Mouse (Mus musculus) liver, postnatal 0 days (tissue): Measurements from ENCODE around the gene Rab10.

Experiments
- CTCF ChIP-seq: sonication (generic); IDR thresholded peaks from 2 replicates; pipeline ENCODE4 v1.5.1; 2016; ENCODE audit warnings: antibody characterized with exemption, low read depth
- EP300 ChIP-seq: IDR thresholded peaks from 2 replicates; pipeline ENCODE4 v1.6.1; 2016; ENCODE audit warnings: antibody characterized with exemption, low read depth, mild to moderate bottlenecking

DNA sequence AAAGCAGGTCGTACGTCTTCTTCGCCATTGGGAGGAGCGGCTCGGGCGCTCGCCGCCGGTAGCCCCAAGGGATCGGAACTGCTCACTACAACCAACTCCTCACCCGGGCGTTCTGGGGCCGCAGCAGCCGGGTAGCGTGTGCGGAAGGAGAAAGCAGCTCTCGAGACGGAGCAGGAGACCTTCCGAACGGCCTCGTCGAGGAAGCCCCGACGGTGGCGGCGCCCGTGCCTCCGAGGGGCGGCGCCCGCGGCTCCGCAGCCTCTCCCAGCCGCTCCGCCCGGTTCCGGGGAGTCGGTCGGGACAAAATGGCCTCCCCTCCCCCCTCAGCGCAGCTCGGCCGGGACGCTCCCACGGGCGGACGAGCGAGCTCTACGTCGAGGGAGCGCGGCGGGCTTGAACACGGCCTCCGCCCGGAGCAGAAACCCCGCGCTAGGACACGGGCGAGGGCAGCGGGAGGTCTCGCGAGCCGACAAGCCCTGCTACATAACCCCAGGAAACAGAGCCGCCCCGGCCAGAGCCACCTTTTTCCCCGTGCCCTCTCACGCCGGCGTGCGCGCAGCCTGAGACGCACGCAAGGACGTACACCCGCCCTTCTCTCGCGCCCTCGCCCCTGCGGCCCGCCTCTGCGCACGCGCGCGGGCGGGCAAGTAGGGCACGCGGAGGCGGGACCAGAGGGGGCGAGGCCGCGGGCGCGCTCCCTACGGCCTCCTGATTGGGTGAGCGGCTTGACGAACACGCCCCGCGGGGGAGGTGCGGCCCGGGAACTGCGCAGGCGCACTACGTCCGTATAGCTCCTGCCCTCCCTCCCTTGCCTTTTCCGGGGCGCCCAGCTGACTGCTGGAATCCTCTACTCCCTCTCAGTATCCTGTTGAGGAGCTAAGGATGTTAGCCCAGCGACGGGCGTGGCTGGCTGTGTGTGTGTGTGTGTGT, at the start of gene Rab10:
- TF ChIP-seq CTCF = peak; percentile 25; the same call in 1 of the 2 replicates
- TF ChIP-seq EP300 = no peak; the same call in 1 of the 2 replicates
